Mouse (Mus musculus): ENCODE data around the gene Pawr. TPM values are rescaled to one million over a fixed set of nuclear protein-coding genes. Genes with fewer than 3 reads are reported as not detected.

Pawr gene
- polyA plus RNA-seq, 1 experiment from 2014 or later, result 25.3 TPM

GRCm38 (mm10) chr10:108291688-108292471 is 40.0 kb upstream of the Pawr start:
- H3K4me2 ChIP-seq (replicated peaks; ENCODE audit: low read depth, low read length), result no peak overlapping the region
- H3K9ac ChIP-seq (ENCODE audit: low read depth, low read length), result no peak overlapping the region
- H3K27ac ChIP-seq (ENCODE audit: low read depth, low read length), result no peak overlapping the region
- H3K36me3 ChIP-seq (ENCODE audit: control insufficient read depth, insufficient read depth, low read length), result no peaks in the 10 kb centered on the region
- no peak overlapping the region for H3K4me3 ChIP-seq (ENCODE audit: low read length)
- ATAC-seq (ENCODE audit: low FRiP score, low TSS enrichment), result no peak
- no peaks in the 10 kb centered on the region for H3K9me3 ChIP-seq (ENCODE audit: control insufficient read depth, low read length)
- H3K4me1 ChIP-seq (ENCODE audit: control insufficient read depth, insufficient read depth, low read length), result no peaks in the 10 kb centered on the region
- 77% methylated on average over 12 of the region's 12 CpGs for WGBS
- H3K27me3 ChIP-seq (ENCODE audit: control insufficient read depth, insufficient read depth, low read length), result no peaks in the 10 kb centered on the region

DNA sequence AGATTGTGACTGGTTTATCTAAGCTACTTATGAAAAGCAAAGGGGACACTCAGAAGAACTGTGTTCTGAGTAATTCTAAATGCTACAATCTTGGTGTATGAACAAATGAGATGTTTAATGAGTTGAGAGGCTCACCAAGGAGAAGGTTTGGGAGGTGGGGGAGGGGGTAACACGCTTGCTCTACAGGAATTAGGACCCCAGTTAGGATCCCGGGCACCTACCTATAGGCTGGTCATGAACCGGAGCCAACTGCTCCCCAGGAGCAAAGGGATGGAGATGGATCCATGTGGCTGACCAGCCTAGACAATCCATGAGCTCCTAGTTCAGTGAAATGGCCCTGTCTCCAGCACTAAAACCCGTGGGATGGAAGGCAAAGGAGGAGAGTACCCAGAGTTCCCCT is 39.3 kb upstream of the Pawr start:
- no peak for ATAC-seq (ENCODE audit: low FRiP score, low TSS enrichment)
- 91% methylated on average over 4 of the region's 4 CpGs for WGBS

DNA sequence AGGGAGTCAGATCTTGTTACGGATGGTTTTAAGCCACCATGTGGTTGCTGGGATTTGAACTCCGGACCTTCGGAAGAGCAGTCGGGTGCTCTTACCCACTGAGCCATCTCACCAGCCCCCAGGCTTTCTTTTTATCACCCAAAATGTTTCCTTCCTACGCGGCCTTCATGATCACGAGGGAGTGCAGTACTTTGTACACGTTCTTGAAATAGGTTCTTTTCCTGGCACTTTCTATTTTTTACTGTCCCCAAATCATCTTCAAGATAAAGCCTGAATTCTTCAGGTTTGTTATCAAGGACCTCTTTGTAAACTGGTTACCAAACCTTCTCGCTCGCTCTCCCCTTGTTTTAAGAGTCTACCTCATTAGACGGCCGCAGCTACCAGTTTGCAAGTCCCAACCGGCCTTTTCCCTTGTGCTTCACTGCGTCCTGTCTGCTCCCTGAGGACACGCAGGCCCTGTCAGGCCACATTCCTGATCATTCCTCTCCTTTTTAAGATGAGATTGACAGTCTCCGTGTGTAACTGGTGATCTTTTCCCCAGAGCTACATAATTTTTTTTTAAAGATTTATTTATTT is 38.2 kb upstream of the Pawr start:
- WGBS, result 94% methylated on average over 16 of the region's 16 CpGs
- no peak for ATAC-seq (ENCODE audit: low FRiP score, low TSS enrichment)
- H3K4me3 ChIP-seq (ENCODE audit: low read length), result no peak overlapping the region

More for the DNA sequence above, 39.3 kb upstream of the Pawr start:
- H3K27me3 ChIP-seq (ENCODE audit: control insufficient read depth, insufficient read depth, low read length), result no peaks in the 10 kb centered on the region
- H3K4me1 ChIP-seq (ENCODE audit: control insufficient read depth, insufficient read depth, low read length), result no peaks in the 10 kb centered on the region
- H3K27ac ChIP-seq (ENCODE audit: low read depth, low read length), result no peak overlapping the region
- no peak overlapping the region for H3K4me3 ChIP-seq (ENCODE audit: low read length)
- H3K9ac ChIP-seq (ENCODE audit: low read depth, low read length), result no peak overlapping the region
- H3K9me3 ChIP-seq (ENCODE audit: control insufficient read depth, low read length), result no peaks in the 10 kb centered on the region
- H3K4me2 ChIP-seq (replicated peaks; ENCODE audit: low read depth, low read length), result no peak overlapping the region
- H3K36me3 ChIP-seq (ENCODE audit: control insufficient read depth, insufficient read depth, low read length), result no peaks in the 10 kb centered on the region

GRCm38 (mm10) chr10:108294766-108295165 is 37.2 kb upstream of the Pawr start:
- Histone ChIP-seq H3K27ac (ENCODE audit: low read depth, low read length) (no peak overlapping the region), H3K4me1 (ENCODE audit: control insufficient read depth, insufficient read depth, low read length) (no peaks in the 10 kb centered on the region), H3K36me3 (ENCODE audit: control insufficient read depth, insufficient read depth, low read length) (no peaks in the 10 kb centered on the region), H3K9me3 (ENCODE audit: control insufficient read depth, low read length) (no peaks in the 10 kb centered on the region), H3K9ac (ENCODE audit: low read depth, low read length) (no peak overlapping the region), H3K4me2 (replicated peaks; ENCODE audit: low read depth, low read length) (no peak overlapping the region), H3K4me3 (ENCODE audit: low read length) (no peak overlapping the region), H3K27me3 (ENCODE audit: control insufficient read depth, insufficient read depth, low read length) (no peaks in the 10 kb centered on the region)
- no peak for ATAC-seq (ENCODE audit: low FRiP score, low TSS enrichment)
- 87% methylated on average over 7 of the region's 7 CpGs for WGBS

More for the DNA sequence above, 38.2 kb upstream of the Pawr start:
- no peaks in the 10 kb centered on the region for H3K9me3 ChIP-seq (ENCODE audit: control insufficient read depth, low read length)
- H3K9ac ChIP-seq (ENCODE audit: low read depth, low read length), result no peak overlapping the region
- no peaks in the 10 kb centered on the region for H3K27me3 ChIP-seq (ENCODE audit: control insufficient read depth, insufficient read depth, low read length)
- H3K27ac ChIP-seq (ENCODE audit: low read depth, low read length), result no peak overlapping the region
- no peaks in the 10 kb centered on the region for H3K36me3 ChIP-seq (ENCODE audit: control insufficient read depth, insufficient read depth, low read length)
- no peak overlapping the region for H3K4me2 ChIP-seq (replicated peaks; ENCODE audit: low read depth, low read length)
- no peaks in the 10 kb centered on the region for H3K4me1 ChIP-seq (ENCODE audit: control insufficient read depth, insufficient read depth, low read length)

DNA sequence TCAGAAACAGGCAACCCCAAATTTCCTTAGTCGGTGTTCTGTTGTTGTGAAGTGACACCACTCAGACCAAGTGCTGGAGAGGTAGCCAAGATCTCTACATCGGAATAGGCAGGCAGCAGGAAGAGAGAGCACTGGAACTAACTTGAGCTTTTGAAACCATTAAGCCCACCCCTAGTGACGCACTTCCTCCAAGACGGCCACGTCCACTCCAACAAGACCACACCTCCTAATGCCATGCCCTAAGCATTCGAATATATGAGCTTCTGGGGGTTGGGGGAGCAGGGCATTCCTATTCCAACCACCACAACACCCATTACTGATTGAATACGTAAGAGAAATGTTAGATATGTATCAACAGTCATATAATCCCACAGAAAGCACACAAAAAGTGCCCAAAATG is 35.5 kb upstream of the Pawr start:
- no peak overlapping the region for H3K4me2 ChIP-seq (replicated peaks; ENCODE audit: low read depth, low read length)
- no peaks in the 10 kb centered on the region for H3K4me1 ChIP-seq (ENCODE audit: control insufficient read depth, insufficient read depth, low read length)
- no peaks in the 10 kb centered on the region for H3K27me3 ChIP-seq (ENCODE audit: control insufficient read depth, insufficient read depth, low read length)
- H3K27ac ChIP-seq (ENCODE audit: low read depth, low read length), result no peak overlapping the region
- H3K4me3 ChIP-seq (ENCODE audit: low read length), result no peak overlapping the region
- H3K9me3 ChIP-seq (ENCODE audit: control insufficient read depth, low read length), result no peaks in the 10 kb centered on the region
- H3K9ac ChIP-seq (ENCODE audit: low read depth, low read length), result no peak overlapping the region
- WGBS, result 90% methylated on average over 7 of the region's 7 CpGs
- H3K36me3 ChIP-seq (ENCODE audit: control insufficient read depth, insufficient read depth, low read length), result no peaks in the 10 kb centered on the region
- ATAC-seq (ENCODE audit: low FRiP score, low TSS enrichment), result no peak

DNA sequence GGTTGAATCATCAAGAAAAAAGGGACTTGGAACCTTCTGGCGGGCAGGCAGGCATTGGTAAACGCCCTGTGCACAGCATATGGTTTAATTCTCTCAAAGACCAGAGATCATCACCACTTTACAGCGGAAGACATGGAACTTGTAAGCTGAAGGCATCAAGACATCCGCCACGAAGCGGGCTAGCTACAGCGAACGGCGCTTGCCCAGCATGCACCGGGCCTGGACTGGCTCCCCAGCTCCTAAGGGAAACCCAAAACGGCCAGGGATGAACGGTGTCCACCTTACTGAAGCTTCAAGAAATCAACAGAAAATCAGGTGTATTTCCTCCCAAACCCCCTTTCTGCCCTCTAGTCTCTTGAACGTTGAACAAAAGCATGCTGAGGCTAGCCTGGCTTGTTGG is 33.7 kb upstream of the Pawr start:
- no peaks in the 10 kb centered on the region for H3K27me3 ChIP-seq (ENCODE audit: control insufficient read depth, insufficient read depth, low read length)
- no peak for ATAC-seq (ENCODE audit: low FRiP score, low TSS enrichment)
- H3K36me3 ChIP-seq (ENCODE audit: control insufficient read depth, insufficient read depth, low read length), result no peaks in the 10 kb centered on the region
- 93% methylated on average over 13 of the region's 13 CpGs for WGBS
- H3K9me3 ChIP-seq (ENCODE audit: control insufficient read depth, low read length), result no peaks in the 10 kb centered on the region
- H3K27ac ChIP-seq (ENCODE audit: low read depth, low read length), result no peak overlapping the region
- no peaks in the 10 kb centered on the region for H3K4me1 ChIP-seq (ENCODE audit: control insufficient read depth, insufficient read depth, low read length)
- H3K4me3 ChIP-seq (ENCODE audit: low read length), result no peak overlapping the region
- H3K4me2 ChIP-seq (replicated peaks; ENCODE audit: low read depth, low read length), result no peak overlapping the region
- no peak overlapping the region for H3K9ac ChIP-seq (ENCODE audit: low read depth, low read length)

DNA sequence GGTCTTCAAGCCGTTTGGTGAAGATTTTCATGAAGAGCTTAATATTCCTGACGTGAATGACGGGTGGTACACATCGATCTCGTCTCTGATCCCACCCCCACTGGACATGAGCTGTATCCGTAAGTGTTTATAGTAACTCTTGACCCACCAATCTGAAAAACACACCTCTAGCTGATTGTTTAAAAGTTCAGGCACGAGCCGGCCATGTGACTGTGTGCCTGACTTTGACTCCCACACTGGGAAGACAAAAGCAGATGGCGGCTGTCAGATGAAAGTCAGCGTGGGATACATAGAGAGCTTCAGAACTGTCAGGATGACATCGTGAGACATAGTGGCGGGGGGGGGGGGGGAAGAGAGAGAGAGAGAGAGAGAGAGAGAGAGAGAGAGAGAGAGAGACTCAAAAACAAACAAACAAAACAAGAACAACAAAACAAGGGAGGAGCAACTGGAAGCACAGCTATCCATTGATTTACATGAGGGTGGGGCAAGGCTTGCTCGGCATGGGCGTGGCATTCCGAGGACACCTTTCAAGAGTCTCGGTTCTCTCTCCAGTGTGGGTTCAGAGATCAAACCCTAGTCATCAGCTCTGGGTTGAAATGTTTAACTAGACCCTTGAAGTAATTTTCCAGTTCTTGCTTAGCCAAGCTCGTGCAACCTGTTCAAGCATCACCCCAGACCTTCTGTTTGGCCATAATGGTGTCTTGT is 32.9 kb upstream of the Pawr start:
- Histone ChIP-seq H3K27me3 (ENCODE audit: control insufficient read depth, insufficient read depth, low read length) (no peaks in the 10 kb centered on the region), H3K4me3 (ENCODE audit: low read length) (no peak overlapping the region), H3K9ac (ENCODE audit: low read depth, low read length) (no peak overlapping the region), H3K27ac (ENCODE audit: low read depth, low read length) (no peak overlapping the region), H3K9me3 (ENCODE audit: control insufficient read depth, low read length) (no peaks in the 10 kb centered on the region), H3K4me1 (ENCODE audit: control insufficient read depth, insufficient read depth, low read length) (no peaks in the 10 kb centered on the region), H3K4me2 (replicated peaks; ENCODE audit: low read depth, low read length) (no peak overlapping the region), H3K36me3 (ENCODE audit: control insufficient read depth, insufficient read depth, low read length) (no peaks in the 10 kb centered on the region)
- WGBS, result 83% methylated on average over 16 of the region's 17 CpGs
- ATAC-seq (ENCODE audit: low FRiP score, low TSS enrichment), result no peak

- H3K9ac ChIP-seq (ENCODE audit: low read depth, low read length), result no peak overlapping the region
- H3K4me3 ChIP-seq (ENCODE audit: low read length), result no peak overlapping the region
- no peak overlapping the region for H3K27ac ChIP-seq (ENCODE audit: low read depth, low read length)
- H3K4me1 ChIP-seq (ENCODE audit: control insufficient read depth, insufficient read depth, low read length), result no peaks in the 10 kb centered on the region
- H3K9me3 ChIP-seq (ENCODE audit: control insufficient read depth, low read length), result no peaks in the 10 kb centered on the region
- 36% methylated on average over 11 of the region's 11 CpGs for WGBS
- no peak for ATAC-seq (ENCODE audit: low FRiP score, low TSS enrichment)
- no peaks in the 10 kb centered on the region for H3K27me3 ChIP-seq (ENCODE audit: control insufficient read depth, insufficient read depth, low read length)
- no peaks in the 10 kb centered on the region for H3K36me3 ChIP-seq (ENCODE audit: control insufficient read depth, insufficient read depth, low read length)
- H3K4me2 ChIP-seq (replicated peaks; ENCODE audit: low read depth, low read length), result no peak overlapping the region
Measured at GRCm38 (mm10) chr10:108299828-108300227, 32.1 kb upstream of the Pawr start.

GRCm38 (mm10) chr10:108300843-108301242 is 31.1 kb upstream of the Pawr start:
- ATAC-seq (ENCODE audit: low FRiP score, low TSS enrichment), result peak; percentile 76
- H3K27ac ChIP-seq (ENCODE audit: low read depth, low read length), result no peak overlapping the region
- H3K4me1 ChIP-seq (ENCODE audit: control insufficient read depth, insufficient read depth, low read length), result no peaks in the 10 kb centered on the region
- no peak overlapping the region; the same call in 1 of the 2 replicates for H3K4me2 ChIP-seq (replicated peaks; ENCODE audit: low read depth, low read length)
- no peak overlapping the region for H3K9ac ChIP-seq (ENCODE audit: low read depth, low read length)
- no peaks in the 10 kb centered on the region for H3K36me3 ChIP-seq (ENCODE audit: control insufficient read depth, insufficient read depth, low read length)
- H3K27me3 ChIP-seq (ENCODE audit: control insufficient read depth, insufficient read depth, low read length), result no peaks in the 10 kb centered on the region
- H3K9me3 ChIP-seq (ENCODE audit: control insufficient read depth, low read length), result no peaks in the 10 kb centered on the region
- H3K4me3 ChIP-seq (ENCODE audit: low read length), result no peak overlapping the region; the same call in 1 of the 2 replicates
- 16% methylated on average over 19 of the region's 19 CpGs for WGBS

Data from kidney, embryonic 14.5 days (tissue).